Mouse (Mus musculus) embryonic fibroblast, embryonic 13.5 days (primary cell): ENCODE measurements around the gene Rtraf. TPM values are rescaled to one million over a fixed set of nuclear protein-coding genes. Genes with fewer than 3 reads are reported as not detected.

Experiments used
- H3K27ac ChIP-seq: 2 replicates; pipeline ENCODE4 v1.5.1; 2012; ENCODE audit warnings: low read length, control low read depth, inconsistent platforms; ENCODE audit not compliant: insufficient read depth
- H3K4me1 ChIP-seq: 2 replicates; pipeline ENCODE4 v1.6.1; 2011; ENCODE audit warnings: low read length; ENCODE audit not compliant: control insufficient read depth, insufficient read depth
- H3K4me3 ChIP-seq: 2 replicates; pipeline ENCODE4 v1.5.1; 2011; ENCODE audit warnings: mild to moderate bottlenecking, control low read depth, low read length; ENCODE audit not compliant: insufficient read depth
- CTCF ChIP-seq: IDR thresholded peaks from 2 replicates; pipeline ENCODE4 v1.5.1; 2011; ENCODE audit warnings: mild to moderate bottlenecking, control low read depth, low read length, moderate library complexity, borderline replicate concordance; ENCODE audit not compliant: insufficient read depth
- POLR2A ChIP-seq: IDR thresholded peaks from 2 replicates; pipeline ENCODE4 v1.6.1; 2011; ENCODE audit warnings: low read depth, mild to moderate bottlenecking, control low read depth, low read length, moderate library complexity
- polyA plus RNA-seq: library from polyadenylated mRNA; stranded (reverse); fragments of >200 nt; gene quantifications from 2 replicates; pipeline ENCODE4 v1.2.4, GENCODE M21; 2011; ENCODE audit warnings: low read depth; ENCODE audit not compliant: missing spikeins, insufficient read length

The Rtraf gene
- polyA plus RNA-seq, 1 experiment: 164 TPM

- Histone ChIP-seq H3K4me1 (no peaks in the 10 kb centered on the region; the same call in 1 of the 2 replicates), H3K27ac (no peak overlapping the region), H3K4me3 (no peak overlapping the region)
- TF ChIP-seq CTCF: no peak
- TF ChIP-seq POLR2A: no peak
Observed at GRCm38 (mm10) chr14:19762014-19762413, 61.6 kb downstream of the Rtraf start.

Other genes with a start within 250 kb of the Rtraf start
- gene Gm2237, start 238.7 kb downstream of the Rtraf start, polyA plus RNA-seq: 1.4 and 3.4 TPM in 2 replicates
- gene Gm5458, start 221.2 kb downstream of the Rtraf start, polyA plus RNA-seq: not detected in 2 replicates
- gene Nid2, start 72.6 kb downstream of the Rtraf start, polyA plus RNA-seq: 53.3 and 93.2 TPM in 2 replicates
- 37.9 and 40.1 TPM in 2 replicates for gene Gng2, start 153.8 kb upstream of the Rtraf start, polyA plus RNA-seq